Mouse (Mus musculus): ENCODE measurements around the gene Dcdc2c.

The Dcdc2c gene

GRCm38 (mm10) chr12:28436536-28436935, 115.7 kb downstream of the Dcdc2c start:
- DNase-seq, result no peak

GRCm38 (mm10) chr12:28432729-28433067, 119.5 kb downstream of the Dcdc2c start:
- no peak for DNase-seq

GRCm38 (mm10) chr12:28431832-28432728, 120.1 kb downstream of the Dcdc2c start:
- DNase-seq, result peak; percentile 33

GRCm38 (mm10) chr12:28429856-28430255, 122.3 kb downstream of the Dcdc2c start:
- no peak for DNase-seq

GRCm38 (mm10) chr12:28416957-28417356, 135.2 kb downstream of the Dcdc2c start:
- no peak for DNase-seq

- no peak for DNase-seq
These were observed 144.4 kb downstream of the Dcdc2c start for GRCm38 (mm10) chr12:28407656-28408405.

GRCm38 (mm10) chr12:28402256-28402655, 149.9 kb downstream of the Dcdc2c start:
- DNase-seq, result no peak

GRCm38 (mm10) chr12:28401372-28401771, 150.8 kb downstream of the Dcdc2c start:
- DNase-seq, result no peak

- DNase-seq, result no peak
These were observed 160.1 kb downstream of the Dcdc2c start for GRCm38 (mm10) chr12:28392129-28392528.

All from cerebellum, adult 8-10 months (tissue).